Mouse (Mus musculus) kidney, embryonic 15.5 days (tissue): ENCODE measurements at regions not wholly inside any gene's neighbourhood (a gene's known extent, or its start where the extent isn't known, plus 50 kb on each side); places are given as distances from the start of the nearest gene placed in this dataset.
"Not testable (repeated sequence)": the region's sequence is repeated elsewhere in the genome, so short reads cannot be mapped to it uniquely, and the experiment has no call there.

Experiments
- ATAC-seq: fragments of 200-750 bp; cut with Nextera tagmentation; replicated peaks from 2 replicates; pipeline ENCODE4 v1.8.0; 2017; ENCODE audit warnings: moderate TSS enrichment; ENCODE audit not compliant: low FRiP score
- H3K27ac ChIP-seq: fragments of 300-500 bp; sonication (generic); 2 replicates; pipeline ENCODE4 v1.5.1; 2015; ENCODE audit warnings: mild to moderate bottlenecking, inconsistent platforms
- H3K27me3 ChIP-seq: fragments of 300-500 bp; sonication (generic); 2 replicates; pipeline ENCODE4 v1.6.1; 2015; ENCODE audit warnings: inconsistent platforms
- H3K36me3 ChIP-seq: fragments of 300-500 bp; sonication (generic); 2 replicates; pipeline ENCODE4 v1.6.1; 2015; ENCODE audit warnings: inconsistent platforms
- H3K4me1 ChIP-seq: fragments of 300-500 bp; sonication (generic); 2 replicates; pipeline ENCODE4 v1.6.1; 2015; ENCODE audit warnings: inconsistent platforms
- H3K4me2 ChIP-seq: fragments of 300-500 bp; sonication (generic); 2 replicates; pipeline ENCODE4 v1.6.1; 2015; ENCODE audit warnings: moderate library complexity, mild to moderate bottlenecking, inconsistent platforms
- H3K4me3 ChIP-seq: fragments of 300-500 bp; sonication (generic); replicated peaks from 2 replicates; pipeline ENCODE4 v1.5.1; 2015; ENCODE audit warnings: mild to moderate bottlenecking, inconsistent platforms
- H3K9ac ChIP-seq: fragments of 300-500 bp; sonication (generic); 2 replicates; pipeline ENCODE4 v1.6.1; 2015; ENCODE audit warnings: mild to moderate bottlenecking, inconsistent platforms
- H3K9me3 ChIP-seq: fragments of 300-500 bp; sonication (generic); replicated peaks from 2 replicates; pipeline ENCODE4 v1.6.1; 2016; ENCODE audit warnings: inconsistent platforms
- WGBS: fragments of 180-500 bp; shearing (Covaris S2); methylation state at CpG from one replicate; pipeline ENCODE4 v1.1.7; 2015; ENCODE audit warnings: mixed read lengths; 5-methylcytosine and 5-hydroxymethylcytosine counted together

GRCm38 (mm10) chr7:60492028-60492995 lies 352.3 kb upstream of the Snrpn start:
- peak overlapping the region; percentile 36 for H3K4me3 ChIP-seq
- H3K9me3 ChIP-seq, H3K27ac ChIP-seq, H3K4me1 ChIP-seq, H3K9ac ChIP-seq, H3K27me3 ChIP-seq, H3K36me3 ChIP-seq: not testable (repeated sequence)
- peak overlapping the region; percentile 49 for H3K4me2 ChIP-seq
- WGBS: 11% methylated on average over 39 of the region's 39 CpGs
- peak; percentile 94 for ATAC-seq

GRCm38 (mm10) chr7:60487839-60488454 lies 347.9 kb upstream of the Snrpn start:
- H3K27ac ChIP-seq, H3K36me3 ChIP-seq, H3K4me1 ChIP-seq, H3K9me3 ChIP-seq, ATAC-seq, H3K9ac ChIP-seq, H3K27me3 ChIP-seq, H3K4me3 ChIP-seq, H3K4me2 ChIP-seq: not testable (repeated sequence)
- WGBS: 3% methylated on average over 4 of the region's 4 CpGs

GRCm38 (mm10) chr7:60450074-60450603 lies 310.1 kb upstream of the Snrpn start:
- H3K4me2 ChIP-seq, H3K27ac ChIP-seq, H3K9me3 ChIP-seq, H3K4me1 ChIP-seq, H3K27me3 ChIP-seq, ATAC-seq, H3K36me3 ChIP-seq, H3K4me3 ChIP-seq, H3K9ac ChIP-seq: not testable (repeated sequence)
- WGBS: 55% methylated on average over 3 of the region's 3 CpGs

- 56% methylated on average over 2 of the region's 2 CpGs for WGBS
- not testable (repeated sequence) for H3K9me3 ChIP-seq, ATAC-seq, H3K27me3 ChIP-seq, H3K4me1 ChIP-seq, H3K9ac ChIP-seq, H3K27ac ChIP-seq, H3K4me2 ChIP-seq, H3K4me3 ChIP-seq, H3K36me3 ChIP-seq
Observed at GRCm38 (mm10) chr7:60449239-60450073, 309.4 kb upstream of the Snrpn start.

GRCm38 (mm10) chr7:60438781-60439180 lies 298.8 kb upstream of the Snrpn start:
- no peak overlapping the region for H3K27ac ChIP-seq
- no peak for ATAC-seq
- no peak overlapping the region for H3K9ac ChIP-seq
- H3K4me1 ChIP-seq: no peaks in the 10 kb centered on the region
- WGBS: 82% methylated on average over 3 of the region's 3 CpGs
- H3K4me2 ChIP-seq: no peak overlapping the region
- H3K9me3 ChIP-seq: no peaks in the 10 kb centered on the region
- H3K36me3 ChIP-seq: no peaks in the 10 kb centered on the region
- no peaks in the 10 kb centered on the region for H3K27me3 ChIP-seq
- H3K4me3 ChIP-seq: no peak overlapping the region

- peak; percentile 89 for ATAC-seq
- not testable (repeated sequence) for H3K27ac ChIP-seq, H3K4me1 ChIP-seq, H3K9ac ChIP-seq, H3K27me3 ChIP-seq, H3K9me3 ChIP-seq, H3K36me3 ChIP-seq
- Histone ChIP-seq H3K4me2 (peak overlapping the region; percentile 55), H3K4me3 (peak overlapping the region; percentile 39)
- 14% methylated on average over 33 of the region's 33 CpGs for WGBS
Observed at GRCm38 (mm10) chr7:60391011-60391863, 251.2 kb upstream of the Snrpn start.

- ATAC-seq, H3K27ac ChIP-seq, H3K4me3 ChIP-seq, H3K9ac ChIP-seq, H3K9me3 ChIP-seq, H3K4me2 ChIP-seq, H3K27me3 ChIP-seq, H3K36me3 ChIP-seq, H3K4me1 ChIP-seq: not testable (repeated sequence)
- 4% methylated on average over 5 of the region's 5 CpGs for WGBS
Observed at GRCm38 (mm10) chr7:60386957-60387356, 246.9 kb upstream of the Snrpn start.

GRCm38 (mm10) chr7:60374001-60374400 lies 234.0 kb upstream of the Snrpn start:
- H3K9ac ChIP-seq, H3K9me3 ChIP-seq, H3K36me3 ChIP-seq, H3K4me3 ChIP-seq, H3K27ac ChIP-seq, H3K4me1 ChIP-seq, H3K4me2 ChIP-seq, H3K27me3 ChIP-seq, ATAC-seq: not testable (repeated sequence)
- WGBS: 20% methylated on average over 3 of the region's 3 CpGs

GRCm38 (mm10) chr7:60352206-60352605 lies 212.2 kb upstream of the Snrpn start:
- WGBS: 71% methylated on average over 2 of the region's 2 CpGs
- not testable (repeated sequence) for ATAC-seq, H3K4me3 ChIP-seq, H3K4me2 ChIP-seq, H3K27ac ChIP-seq, H3K9me3 ChIP-seq, H3K36me3 ChIP-seq, H3K9ac ChIP-seq, H3K27me3 ChIP-seq, H3K4me1 ChIP-seq
